ENCODE assay signal across 10 mouse cellular contexts in genomic region chr5:17876637-17877036, GRCm38 (mm10). TPM values are rescaled to one million over a fixed set of nuclear protein-coding genes. Genes with fewer than 3 reads are reported as not detected.
A peak's percentile ranks its signal among the peaks of the same experiment; 100 is the strongest.
DNase-seq lines count a peak whose midpoint lies in the region; ATAC-seq and TF ChIP-seq lines count a peak whose summit lies in the region.
"Had no signal": no experiment of that assay in that cellular context is flagged by ENCODE, and none has a peak within 500 bp of the region (broad histone marks: within the 10 kb centered on the region; RNA-seq: fewer than 3 reads in every experiment).

No protein-coding gene starts in this region.

- no peak for TF ChIP-seq POLR2A in cerebellum, adult 2 months (IDR thresholded peaks at IDR 0.05; ENCODE audit: borderline replicate concordance, insufficient read depth, low read length)

- intact Hi-C loops in heart, postnatal 25 days (cut with DNase I), result loop anchor here (5.0 kb wide), 2 partner anchors 39 to 106 kb away; no protein-coding TSS in a partner anchor

- DNase-seq in heart, adult 11 months, result peak; percentile 96
- DNase-seq in adrenal gland, postnatal 36 days, result peak; percentile 12 to 27
- DNase-seq in heart, postnatal 25 days (ENCODE audit: low spot score), result peak; percentile 49
- peak; percentile 87 for DNase-seq in lung, postnatal 25 days (ENCODE audit: low spot score)
- no peak for DNase-seq in cerebellum, adult 2 months
- no peak for DNase-seq in spleen, adult 12 weeks (ENCODE audit: low spot score)
- no peak for DNase-seq in thymus, postnatal 4 days

- no peak for TF ChIP-seq CTCF in cerebellum, adult 2 months (IDR thresholded peaks at IDR 0.05; ENCODE audit: borderline replicate concordance, insufficient read depth, low read depth, low read length)

- H3K27me3 ChIP-seq in heart, embryonic 11.5 days (ENCODE audit: control insufficient read depth, insufficient read depth, low read length), result no peaks in the 10 kb centered on the region
- H3K27me3 ChIP-seq in cerebellum, adult 2 months (ENCODE audit: control insufficient read depth, insufficient read depth, low read length), result no peaks in the 10 kb centered on the region
- H3K27me3 ChIP-seq: liver, embryonic 15.5 days; neural tube, embryonic 13.5 days had no signal

- no peak for ATAC-seq in heart, embryonic 11.5 days (replicated peaks; ENCODE audit: insufficient number of reproducible peaks, low FRiP score, low TSS enrichment)

- no peak overlapping the region for H3K4me2 ChIP-seq in heart, embryonic 11.5 days
- H3K4me2 ChIP-seq: liver, embryonic 15.5 days; neural tube, embryonic 13.5 days had no signal

- H3K27ac ChIP-seq in heart, embryonic 11.5 days (ENCODE audit: low read depth, low read length), result no peak overlapping the region; the same call in 1 of the 2 replicates
- no peak overlapping the region for H3K27ac ChIP-seq in cerebellum, adult 2 months (ENCODE audit: insufficient read depth, low read length)
- H3K27ac ChIP-seq: liver, embryonic 15.5 days; neural tube, embryonic 13.5 days had no signal

- H3K36me3 ChIP-seq in heart, embryonic 11.5 days (ENCODE audit: control insufficient read depth, insufficient read depth, low read length), result no peaks in the 10 kb centered on the region
- H3K36me3 ChIP-seq: liver, embryonic 15.5 days; neural tube, embryonic 13.5 days had no signal

- peaks cover 7% of the 10 kb centered on the region; the same call in 1 of the 2 replicates for H3K4me1 ChIP-seq in heart, embryonic 11.5 days (ENCODE audit: control insufficient read depth, insufficient read depth, low read length)
- H3K4me1 ChIP-seq in cerebellum, adult 2 months (ENCODE audit: control insufficient read depth, insufficient read depth, low read length), result no peaks in the 10 kb centered on the region
- H3K4me1 ChIP-seq: neural tube, embryonic 13.5 days had no signal

- no peaks in the 10 kb centered on the region for H3K9me3 ChIP-seq in heart, embryonic 11.5 days (replicated peaks; ENCODE audit: control insufficient read depth, low read length)
- H3K9me3 ChIP-seq: liver, embryonic 15.5 days; neural tube, embryonic 13.5 days had no signal

- H3K9ac ChIP-seq in heart, embryonic 11.5 days (ENCODE audit: low read depth, low read length), result no peak overlapping the region
- H3K9ac ChIP-seq: liver, embryonic 15.5 days; neural tube, embryonic 13.5 days had no signal

- no peak overlapping the region for H3K4me3 ChIP-seq in heart, embryonic 11.5 days (ENCODE audit: low read depth, low read length)
- no peak overlapping the region for H3K4me3 ChIP-seq in cerebellum, adult 2 months (replicated peaks; ENCODE audit: insufficient read depth, low read depth, low read length)
- H3K4me3 ChIP-seq: liver, embryonic 15.5 days; neural tube, embryonic 13.5 days had no signal

- 62% methylated on average over 3 of the region's 3 CpGs for WGBS in heart, embryonic 11.5 days (ENCODE audit: insufficient replicate concordance)
- WGBS in cerebellum, adult 2 months, result 54% methylated on average over 3 of the region's 3 CpGs

RNA-seq across cellular contexts. Expression of gene Cd36, which starts 12.0 kb away (rescaled TPM):
- 46.8 and 56.2 TPM in 2 replicates for polyA plus RNA-seq in heart, embryonic 11.5 days (2014; fragmentation: Nextera tagmentation; extraction: Ambion mirVana)
- 100 to 1,000 TPM; 537 to 556 TPM for total RNA-seq in adrenal gland, postnatal 36 days (2021)
- 1,000 to 10,000 TPM; 1,501 to 1,670 TPM for total RNA-seq in heart, postnatal 25 days (2021)
- 0.35 and 0.38 TPM in 2 replicates for polyA plus RNA-seq in cerebellum, adult 2 months (2012; rRNA removed)

Comparison
In these comparisons a context has a peak if more than half of its experiments do, and no peak if none do; other contexts are left out.
1. DNase-seq: peak in heart, adult 11 months (single experiment), adrenal gland, postnatal 36 days (2 of 2), heart, postnatal 25 days (single experiment) and lung, postnatal 25 days (single experiment); none in cerebellum, adult 2 months (0 of 2), spleen, adult 12 weeks (single experiment) and thymus, postnatal 4 days (single experiment).